Mouse (Mus musculus) midbrain, postnatal 0 days (tissue): Measurements from ENCODE around the gene Slc13a5. TPM values are rescaled to one million over a fixed set of nuclear protein-coding genes. Genes with fewer than 3 reads are reported as not detected.

Experiments
- ATAC-seq: fragments of 200-750 bp; cut with Nextera tagmentation; 2 replicates; pipeline ENCODE4 v1.8.0; 2017; ENCODE audit warnings: moderate number of reproducible peaks, mild to moderate bottlenecking, moderate TSS enrichment, moderate library complexity; ENCODE audit not compliant: low FRiP score
- DNase-seq: peaks from one replicate; pipeline ENCODE4 v3.0.0-alpha.2; 2015; ENCODE audit warnings: low spot score
- H3K27ac ChIP-seq: fragments of 300-500 bp; sonication (generic); 2 replicates; pipeline ENCODE4 v1.5.1; 2014; ENCODE audit warnings: low read depth, mild to moderate bottlenecking, low read length, mixed read lengths
- H3K27me3 ChIP-seq: fragments of 300-500 bp; sonication (generic); 2 replicates; pipeline ENCODE4 v1.6.1; 2014; ENCODE audit warnings: low read length, control low read depth, mixed read lengths; ENCODE audit not compliant: insufficient read depth
- H3K36me3 ChIP-seq: fragments of 300-500 bp; sonication (generic); 2 replicates; pipeline ENCODE4 v1.6.1; 2014; ENCODE audit warnings: low read length, control low read depth, mixed read lengths; ENCODE audit not compliant: insufficient read depth
- H3K4me1 ChIP-seq: fragments of 300-500 bp; sonication (generic); 2 replicates; pipeline ENCODE4 v1.6.1; 2014; ENCODE audit warnings: mild to moderate bottlenecking, control low read depth, antibody characterized with exemption, low read length, mixed read lengths; ENCODE audit not compliant: insufficient read depth
- H3K4me2 ChIP-seq: fragments of 300-500 bp; sonication (generic); 2 replicates; pipeline ENCODE4 v1.6.1; 2014; ENCODE audit warnings: low read depth, mild to moderate bottlenecking, low read length, mixed read lengths; ENCODE audit not compliant: poor library complexity, severe bottlenecking
- H3K4me3 ChIP-seq: fragments of 300-500 bp; sonication (generic); 2 replicates; pipeline ENCODE4 v1.5.1; 2014; ENCODE audit warnings: low read depth, mild to moderate bottlenecking, low read length, moderate library complexity
- H3K9ac ChIP-seq: fragments of 300-500 bp; sonication (generic); replicated peaks from 2 replicates; pipeline ENCODE4 v1.6.1; 2014; ENCODE audit warnings: mild to moderate bottlenecking, low read length, moderate library complexity, mixed read lengths; ENCODE audit not compliant: poor library complexity, severe bottlenecking
- H3K9me3 ChIP-seq: fragments of 300-500 bp; sonication (generic); 2 replicates; pipeline ENCODE4 v1.6.1; 2016; ENCODE audit warnings: low read length, control low read depth
- CTCF ChIP-seq: IDR thresholded peaks from 2 replicates; pipeline ENCODE4 v1.5.1; 2016; ENCODE audit warnings: antibody characterized with exemption, mild to moderate bottlenecking
- WGBS: fragments of 180-500 bp; shearing (Covaris S2); extraction: QIAGEN DNeasy Blood & Tissue Kit; methylation state at CpG from one replicate; pipeline ENCODE4 v1.1.7; 2014; 5-methylcytosine and 5-hydroxymethylcytosine counted together
- polyA plus RNA-seq: library from polyadenylated mRNA; unstranded; fragments of >200 nt; fragmentation: Nextera tagmentation; extraction: Ambion mirVana; gene quantifications from 2 replicates; pipeline ENCODE4 v1.2.1, GENCODE M21; 2015
- total RNA-seq: library from RNA; depleted of rRNA; stranded (reverse); fragments of >200 nt; gene quantifications from 2 replicates; pipeline ENCODE4 v1.2.3, GENCODE M21; 2014

Gene Slc13a5
- total and polyA plus RNA-seq, 2 experiments from 2014 or later, result 4.5 to 4.8 TPM

GRCm38 (mm10) chr11:72286651-72287050, 19.6 kb upstream of the Slc13a5 start:
- ATAC-seq (no peak), DNase-seq (no peak)
- no peak overlapping the region for H3K4me2 ChIP-seq
- no peaks in the 10 kb centered on the region for H3K36me3 ChIP-seq
- no peak overlapping the region for H3K9ac ChIP-seq
- H3K9me3 ChIP-seq, result no peaks in the 10 kb centered on the region
- no peak overlapping the region for H3K4me3 ChIP-seq
- no peak overlapping the region for H3K27ac ChIP-seq
- 83% methylated on average over 3 of the region's 3 CpGs for WGBS
- no peaks in the 10 kb centered on the region for H3K4me1 ChIP-seq
- no peak for TF ChIP-seq CTCF
- H3K27me3 ChIP-seq, result no peaks in the 10 kb centered on the region

- 76% methylated on average over 6 of the region's 6 CpGs for WGBS
- no peaks in the 10 kb centered on the region for H3K27me3 ChIP-seq
- H3K4me2 ChIP-seq, result no peak overlapping the region
- H3K9me3 ChIP-seq, result no peaks in the 10 kb centered on the region
- no peak overlapping the region for H3K27ac ChIP-seq
- no peaks in the 10 kb centered on the region for H3K4me1 ChIP-seq
- no peak overlapping the region for H3K9ac ChIP-seq
- no peak overlapping the region for H3K4me3 ChIP-seq
- no peak for ATAC-seq
- no peak for TF ChIP-seq CTCF
- no peaks in the 10 kb centered on the region for H3K36me3 ChIP-seq
- DNase-seq, result no peak
These were observed 19.0 kb upstream of the Slc13a5 start for GRCm38 (mm10) chr11:72285971-72286480.

DNA sequence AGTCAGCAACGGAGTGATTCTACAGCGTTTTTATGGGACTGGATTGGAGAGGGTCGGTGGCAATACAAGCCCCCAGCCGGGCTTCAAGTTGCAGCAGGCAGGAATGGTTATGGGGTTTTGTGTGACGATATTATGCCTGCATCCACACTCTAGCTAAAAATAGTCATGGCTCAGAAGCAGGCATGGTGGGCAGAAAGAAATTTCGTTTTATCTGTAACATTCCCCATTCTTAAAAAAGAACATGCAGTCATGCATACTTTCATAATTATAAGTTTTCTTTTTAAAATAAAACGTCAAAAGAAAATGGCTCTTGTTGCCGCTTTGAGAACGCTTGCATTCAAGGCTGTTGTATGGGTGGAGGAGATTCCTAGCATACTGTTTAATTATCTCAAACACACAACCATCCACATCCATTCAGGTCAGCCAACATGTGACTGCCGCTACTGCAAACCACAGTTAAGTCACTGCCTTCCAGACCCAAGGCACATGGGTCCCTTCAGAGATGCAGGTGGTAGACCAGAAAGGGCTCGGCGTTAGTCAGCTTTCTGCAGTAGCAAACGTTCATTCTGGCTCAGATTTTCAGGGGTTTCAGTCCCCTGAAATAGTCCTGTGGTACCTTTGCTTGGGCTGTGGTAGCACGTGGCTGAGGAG, 17.6 kb upstream of the Slc13a5 start:
- H3K27me3 ChIP-seq, result no peaks in the 10 kb centered on the region
- H3K4me3 ChIP-seq, result no peak overlapping the region
- H3K4me2 ChIP-seq, result no peak overlapping the region
- no peak for ATAC-seq
- no peaks in the 10 kb centered on the region for H3K4me1 ChIP-seq
- no peak for TF ChIP-seq CTCF
- H3K9ac ChIP-seq, result no peak overlapping the region
- no peak for DNase-seq
- H3K27ac ChIP-seq, result no peak overlapping the region
- WGBS, result 84% methylated on average over 14 of the region's 14 CpGs
- no peaks in the 10 kb centered on the region for H3K36me3 ChIP-seq
- no peaks in the 10 kb centered on the region for H3K9me3 ChIP-seq

DNA sequence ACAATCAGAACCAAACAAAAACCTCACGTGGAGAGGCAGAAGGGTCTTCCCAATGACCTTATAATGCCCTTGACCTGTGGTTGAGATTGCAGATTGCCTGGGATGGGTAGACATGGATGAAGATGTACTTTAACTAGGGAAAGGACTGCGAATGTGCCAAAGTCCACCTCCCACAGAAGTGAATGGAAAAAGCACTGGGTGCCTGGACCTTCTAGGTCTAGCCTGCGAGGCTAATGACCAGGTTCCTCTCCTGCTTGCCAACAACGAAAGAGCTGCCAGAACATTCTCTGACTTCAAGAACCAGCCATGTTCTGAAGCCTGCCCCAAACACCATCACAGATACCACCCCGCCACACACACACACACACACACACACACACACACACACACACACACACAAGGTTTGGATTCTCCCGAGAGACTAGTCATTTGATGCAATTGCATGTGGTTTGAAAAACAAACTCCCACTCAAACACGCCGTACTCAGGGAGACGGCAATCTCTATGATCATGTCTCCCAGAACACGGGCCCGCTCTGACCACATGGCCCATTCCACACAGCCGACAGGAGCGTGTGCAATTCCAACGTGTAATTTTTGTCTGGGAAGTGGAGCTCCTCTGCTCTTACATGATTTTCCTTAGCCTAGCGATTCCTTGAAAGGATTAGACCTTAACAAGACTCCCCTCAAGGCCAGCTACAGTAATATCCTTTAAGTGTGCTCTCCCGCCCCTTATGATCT, 16.6 kb upstream of the Slc13a5 start:
- 88% methylated on average over 16 of the region's 16 CpGs for WGBS
- TF ChIP-seq CTCF, result no peak
- Histone ChIP-seq H3K9ac (no peak overlapping the region), H3K4me1 (no peaks in the 10 kb centered on the region), H3K4me3 (no peak overlapping the region), H3K4me2 (no peak overlapping the region), H3K9me3 (no peaks in the 10 kb centered on the region), H3K27ac (no peak overlapping the region), H3K36me3 (no peaks in the 10 kb centered on the region), H3K27me3 (no peaks in the 10 kb centered on the region)
- DNase-seq (no peak), ATAC-seq (no peak)

- no peaks in the 10 kb centered on the region for H3K36me3 ChIP-seq
- no peak for DNase-seq
- no peaks in the 10 kb centered on the region for H3K27me3 ChIP-seq
- TF ChIP-seq CTCF, result no peak
- no peaks in the 10 kb centered on the region for H3K9me3 ChIP-seq
- H3K4me2 ChIP-seq, result no peak overlapping the region
- no peak for ATAC-seq
- no peak overlapping the region for H3K27ac ChIP-seq
- H3K4me1 ChIP-seq, result no peaks in the 10 kb centered on the region
- WGBS, result 69% methylated on average over 5 of the region's 5 CpGs
- H3K9ac ChIP-seq, result no peak overlapping the region
- no peak overlapping the region for H3K4me3 ChIP-seq
These were observed 14.9 kb upstream of the Slc13a5 start for GRCm38 (mm10) chr11:72281852-72282400.
